8 mouse cellular contexts compared by ENCODE assay signal in genomic region chr2:32661509-32662107, GRCm38 (mm10). TPM values are rescaled to one million over a fixed set of nuclear protein-coding genes. Genes with fewer than 3 reads are reported as not detected.
DNase-seq lines count a peak whose midpoint lies in the region; ATAC-seq and TF ChIP-seq lines count a peak whose summit lies in the region.

No protein-coding gene starts in this region.

- H3K4me3 ChIP-seq in lung, adult 2 months (replicated peaks; ENCODE audit: extremely low read depth, low read depth, low read length), result no peak overlapping the region
- no peak overlapping the region for H3K4me3 ChIP-seq in heart, embryonic 10.5 days
- no peak overlapping the region for H3K4me3 ChIP-seq in stomach, embryonic 16.5 days (replicated peaks; ENCODE audit: low read length)
- no peak overlapping the region for H3K4me3 ChIP-seq in midbrain, embryonic 11.5 days (ENCODE audit: low read depth, low read length)

- ATAC-seq in stomach, embryonic 16.5 days (ENCODE audit: insufficient read depth, low FRiP score), result peak; percentile 63
- ATAC-seq in erythroblast, adult 5-6 weeks (replicated peaks; ENCODE audit: low FRiP score, poor library complexity, severe bottlenecking), result no peak
- ATAC-seq in midbrain, embryonic 11.5 days (ENCODE audit: low FRiP score), result no peak

- TF ChIP-seq CTCF in lung, adult 2 months (IDR thresholded peaks at IDR 0.05; ENCODE audit: insufficient read depth, low read length), result no peak

- H3K27ac ChIP-seq in heart, embryonic 10.5 days, result peak overlapping the region; percentile 88
- H3K27ac ChIP-seq in stomach, embryonic 16.5 days (ENCODE audit: low read length), result peak overlapping the region; percentile 74
- no peak overlapping the region for H3K27ac ChIP-seq in midbrain, embryonic 11.5 days (ENCODE audit: low read depth, low read length)

- H3K9ac ChIP-seq in stomach, embryonic 16.5 days (ENCODE audit: low read length), result peak overlapping the region; percentile 42
- H3K9ac ChIP-seq in midbrain, embryonic 11.5 days (ENCODE audit: low read length), result no peak overlapping the region

- 31% methylated on average over 7 of the region's 7 CpGs for WGBS in lung, adult 2 months
- 14% methylated on average over 7 of the region's 7 CpGs for WGBS in heart, embryonic 10.5 days
- 26% methylated on average over 7 of the region's 7 CpGs for WGBS in stomach, embryonic 16.5 days
- 73% methylated on average over 7 of the region's 7 CpGs for WGBS in midbrain, embryonic 11.5 days

- DNase-seq in lung, adult 18-20 months, result peak; percentile 77 to 85
- DNase-seq in lung, adult 2 months, result no peak
- DNase-seq in heart, embryonic 10.5 days (ENCODE audit: low spot score), result peak; percentile 87
- DNase-seq in kidney, postnatal 36 days, result peak; percentile 80 to 91
- DNase-seq in midbrain, embryonic 11.5 days (ENCODE audit: low spot score, missing footprints), result no peak
- DNase-seq in cerebellum, postnatal 4 days (ENCODE audit: low spot score in 2 of 2), result no peak

- no peaks in the 10 kb centered on the region for H3K27me3 ChIP-seq in heart, embryonic 10.5 days (ENCODE audit: insufficient read depth, poor library complexity, severe bottlenecking)
- no peaks in the 10 kb centered on the region for H3K27me3 ChIP-seq in stomach, embryonic 16.5 days (ENCODE audit: control insufficient read depth, insufficient read depth, low read length)
- no peaks in the 10 kb centered on the region for H3K27me3 ChIP-seq in midbrain, embryonic 11.5 days (ENCODE audit: control insufficient read depth, insufficient read depth, low read length)

- peaks cover 13% of the 10 kb centered on the region for H3K36me3 ChIP-seq in heart, embryonic 10.5 days
- no peaks in the 10 kb centered on the region for H3K36me3 ChIP-seq in stomach, embryonic 16.5 days (ENCODE audit: control insufficient read depth, insufficient read depth, low read length)
- H3K36me3 ChIP-seq in midbrain, embryonic 11.5 days (ENCODE audit: control insufficient read depth, insufficient read depth, low read length), result no peaks in the 10 kb centered on the region

- peaks cover 25% of the 10 kb centered on the region for H3K4me1 ChIP-seq in lung, adult 2 months (ENCODE audit: control insufficient read depth, insufficient read depth, low read length)
- H3K4me1 ChIP-seq in heart, embryonic 10.5 days, result peaks cover 43% of the 10 kb centered on the region
- peaks cover 11% of the 10 kb centered on the region for H3K4me1 ChIP-seq in stomach, embryonic 16.5 days (ENCODE audit: control insufficient read depth, insufficient read depth, low read length)
- H3K4me1 ChIP-seq in midbrain, embryonic 11.5 days (ENCODE audit: control insufficient read depth, insufficient read depth, low read length), result no peaks in the 10 kb centered on the region

- H3K9me3 ChIP-seq in heart, embryonic 10.5 days, result no peaks in the 10 kb centered on the region
- H3K9me3 ChIP-seq in stomach, embryonic 16.5 days (replicated peaks; ENCODE audit: control insufficient read depth, low read length), result no peaks in the 10 kb centered on the region
- H3K9me3 ChIP-seq in midbrain, embryonic 11.5 days (ENCODE audit: control insufficient read depth, low read length), result no peaks in the 10 kb centered on the region

- no peak overlapping the region for H3K4me2 ChIP-seq in stomach, embryonic 16.5 days (ENCODE audit: low read depth, low read length)
- no peak overlapping the region for H3K4me2 ChIP-seq in midbrain, embryonic 11.5 days

- TF ChIP-seq POLR2A in lung, adult 2 months (IDR thresholded peaks at IDR 0.05; ENCODE audit: borderline replicate concordance, extremely low read depth, low read depth, low read length), result no peak

RNA-seq across cellular contexts. Expression of gene Eng, which starts 15.2 kb away (rescaled TPM):
- 713 and 858 TPM in 2 replicates for polyA plus RNA-seq in lung, adult 2 months (2012; rRNA removed)
- polyA plus RNA-seq in heart, embryonic 10.5 days (2016; fragmentation: Nextera tagmentation; extraction: Ambion mirVana), result 87.1 and 149 TPM in 2 replicates
- 63.6 and 64.5 TPM in 2 replicates for polyA plus RNA-seq in stomach, embryonic 16.5 days (2015; fragmentation: Nextera tagmentation; extraction: Ambion mirVana)
- total RNA-seq in erythroblast, adult 5-6 weeks (2015; ENCODE audit: low replicate concordance), result 4.0 and 6.7 TPM in 2 replicates
- 1.5 and 3.2 TPM in 2 replicates for total RNA-seq in erythroblast, adult 5-6 weeks (2017; ENCODE audit: low replicate concordance)
- 20.5 and 22.7 TPM in 2 replicates for polyA plus RNA-seq in midbrain, embryonic 11.5 days (2014; fragmentation: Nextera tagmentation; extraction: Ambion mirVana)

RNA-seq across cellular contexts. Expression of gene Ak1, which starts 40.0 kb away (rescaled TPM):
- 27.6 and 65.9 TPM in 2 replicates for polyA plus RNA-seq in lung, adult 2 months (2012; rRNA removed)
- polyA plus RNA-seq in heart, embryonic 10.5 days (2016; fragmentation: Nextera tagmentation; extraction: Ambion mirVana), result 179 and 305 TPM in 2 replicates
- polyA plus RNA-seq in stomach, embryonic 16.5 days (2015; fragmentation: Nextera tagmentation; extraction: Ambion mirVana), result 27.4 and 60.2 TPM in 2 replicates
- not detected in 2 replicates for total RNA-seq in erythroblast, adult 5-6 weeks (2015; ENCODE audit: low replicate concordance)
- total RNA-seq in erythroblast, adult 5-6 weeks (2017; ENCODE audit: low replicate concordance), result not detected in 2 replicates
- polyA plus RNA-seq in midbrain, embryonic 11.5 days (2014; fragmentation: Nextera tagmentation; extraction: Ambion mirVana), result 18.3 and 22.0 TPM in 2 replicates

RNA-seq across cellular contexts. Expression of gene Fpgs, which starts 42.3 kb away (rescaled TPM):
- polyA plus RNA-seq in lung, adult 2 months (2012; rRNA removed), result 42.1 and 42.3 TPM in 2 replicates
- 24.7 and 34.8 TPM in 2 replicates for polyA plus RNA-seq in heart, embryonic 10.5 days (2016; fragmentation: Nextera tagmentation; extraction: Ambion mirVana)
- 28.3 and 30.6 TPM in 2 replicates for polyA plus RNA-seq in stomach, embryonic 16.5 days (2015; fragmentation: Nextera tagmentation; extraction: Ambion mirVana)
- total RNA-seq in erythroblast, adult 5-6 weeks (2015; ENCODE audit: low replicate concordance), result 1.3 and 4.0 TPM in 2 replicates
- 2.1 and 6.6 TPM in 2 replicates for total RNA-seq in erythroblast, adult 5-6 weeks (2017; ENCODE audit: low replicate concordance)
- 10.3 and 13.9 TPM in 2 replicates for polyA plus RNA-seq in midbrain, embryonic 11.5 days (2014; fragmentation: Nextera tagmentation; extraction: Ambion mirVana)

RNA-seq across cellular contexts. Expression of gene Cdk9, which starts 51.3 kb away (rescaled TPM):
- 103 and 137 TPM in 2 replicates for polyA plus RNA-seq in lung, adult 2 months (2012; rRNA removed)
- 89.1 and 115 TPM in 2 replicates for polyA plus RNA-seq in heart, embryonic 10.5 days (2016; fragmentation: Nextera tagmentation; extraction: Ambion mirVana)
- 71.9 and 82.7 TPM in 2 replicates for polyA plus RNA-seq in stomach, embryonic 16.5 days (2015; fragmentation: Nextera tagmentation; extraction: Ambion mirVana)
- 15.0 and 25.9 TPM in 2 replicates for total RNA-seq in erythroblast, adult 5-6 weeks (2015; ENCODE audit: low replicate concordance)
- 18.1 and 19.5 TPM in 2 replicates for total RNA-seq in erythroblast, adult 5-6 weeks (2017; ENCODE audit: low replicate concordance)
- polyA plus RNA-seq in midbrain, embryonic 11.5 days (2014; fragmentation: Nextera tagmentation; extraction: Ambion mirVana), result 72.8 and 82.6 TPM in 2 replicates

RNA-seq across cellular contexts. Expression of gene Sh2d3c, which starts 59.2 kb away (rescaled TPM):
- polyA plus RNA-seq in lung, adult 2 months (2012; rRNA removed), result 167 and 260 TPM in 2 replicates
- polyA plus RNA-seq in heart, embryonic 10.5 days (2016; fragmentation: Nextera tagmentation; extraction: Ambion mirVana), result 34.8 and 35.4 TPM in 2 replicates
- polyA plus RNA-seq in stomach, embryonic 16.5 days (2015; fragmentation: Nextera tagmentation; extraction: Ambion mirVana), result 26.8 and 27.4 TPM in 2 replicates
- total RNA-seq in erythroblast, adult 5-6 weeks (2015; ENCODE audit: low replicate concordance), result 15.4 and 23.2 TPM in 2 replicates
- total RNA-seq in erythroblast, adult 5-6 weeks (2017; ENCODE audit: low replicate concordance), result 5.2 and 6.4 TPM in 2 replicates
- polyA plus RNA-seq in midbrain, embryonic 11.5 days (2014; fragmentation: Nextera tagmentation; extraction: Ambion mirVana), result 23.4 and 25.5 TPM in 2 replicates

Comparison
In these comparisons a context has a peak if more than half of its experiments do, and no peak if none do; other contexts are left out.
1. DNase-seq: peak in lung, adult 18-20 months (2 of 2), heart, embryonic 10.5 days (single experiment) and kidney, postnatal 36 days (2 of 2); none in lung, adult 2 months (single experiment), midbrain, embryonic 11.5 days (single experiment) and cerebellum, postnatal 4 days (0 of 2).